Mouse (Mus musculus) intestine, embryonic 16.5 days (tissue): Measurements from ENCODE around the gene Adad2. TPM values are rescaled to one million over a fixed set of nuclear protein-coding genes. Genes with fewer than 3 reads are reported as not detected.

ENCODE experiments used
- ATAC-seq: fragments of 200-750 bp; cut with Nextera tagmentation; 2 replicates; pipeline ENCODE4 v1.8.0; 2017; ENCODE audit warnings: moderate TSS enrichment, moderate library complexity
- H3K27ac ChIP-seq: fragments of 300-500 bp; sonication (generic); 2 replicates; pipeline ENCODE4 v1.5.1; 2014; ENCODE audit warnings: mild to moderate bottlenecking, low read length
- H3K27me3 ChIP-seq: fragments of 300-500 bp; sonication (generic); replicated peaks from 2 replicates; pipeline ENCODE4 v1.6.1; 2014; ENCODE audit warnings: low read length, control low read depth, mixed read lengths; ENCODE audit not compliant: control insufficient read depth, insufficient read depth
- H3K36me3 ChIP-seq: fragments of 300-500 bp; sonication (generic); 2 replicates; pipeline ENCODE4 v1.6.1; 2014; ENCODE audit warnings: low read length, control low read depth; ENCODE audit not compliant: control insufficient read depth, insufficient read depth
- H3K4me1 ChIP-seq: fragments of 300-500 bp; sonication (generic); 2 replicates; pipeline ENCODE4 v1.6.1; 2014; ENCODE audit warnings: low read length, control low read depth, mixed read lengths; ENCODE audit not compliant: control insufficient read depth, insufficient read depth
- H3K4me2 ChIP-seq: fragments of 300-500 bp; sonication (generic); 2 replicates; pipeline ENCODE4 v1.6.1; 2014; ENCODE audit warnings: low read depth, low read length, control low read depth
- H3K4me3 ChIP-seq: fragments of 300-500 bp; sonication (generic); 2 replicates; pipeline ENCODE4 v1.5.1; 2014; ENCODE audit warnings: mild to moderate bottlenecking, low read length
- H3K9ac ChIP-seq: fragments of 300-500 bp; sonication (generic); 2 replicates; pipeline ENCODE4 v1.6.1; 2014; ENCODE audit warnings: low read depth, low read length
- H3K9me3 ChIP-seq: fragments of 300-500 bp; sonication (generic); 2 replicates; pipeline ENCODE4 v1.6.1; 2016; ENCODE audit warnings: low read length, control low read depth; ENCODE audit not compliant: control insufficient read depth
- WGBS: fragments of 180-500 bp; shearing (Covaris S2); extraction: QIAGEN DNeasy Blood & Tissue Kit; methylation state at CpG from one replicate; pipeline ENCODE4 v1.1.7; 2014; 5-methylcytosine and 5-hydroxymethylcytosine counted together
- polyA plus RNA-seq: library from polyadenylated mRNA; unstranded; fragments of >200 nt; fragmentation: Nextera tagmentation; extraction: Ambion mirVana; gene quantifications from 2 replicates; pipeline ENCODE4 v1.2.1, GENCODE M21; 2015

Adad2 gene
- polyA plus RNA-seq, 1 experiment from 2014 or later = 0.09 TPM

GRCm38 (mm10) chr8:119575366-119575726 is 37.2 kb upstream of the Adad2 start:
- Histone ChIP-seq H3K4me2 (peak overlapping the region; percentile 98), H3K27me3 (0 out of 2 replicates have a peak, but pooled peaks cover 4% of the 10 kb centered on the region), H3K4me1 (peaks cover 30% of the 10 kb centered on the region), H3K9me3 (no peaks in the 10 kb centered on the region), H3K9ac (peak overlapping the region; percentile 84), H3K36me3 (no peaks in the 10 kb centered on the region), H3K4me3 (peak overlapping the region; percentile 80), H3K27ac (no peak overlapping the region)
- WGBS = 2% methylated on average over 16 of the region's 16 CpGs
- ATAC-seq = peak; percentile 16

- H3K9ac ChIP-seq = 0 out of 2 replicates have a peak overlapping the region, but pooled peaks have one; percentile 40
- 0 out of 2 replicates have a peak, but pooled peaks cover 4% of the 10 kb centered on the region for H3K27me3 ChIP-seq
- ATAC-seq = no peak
- H3K4me2 ChIP-seq = no peak overlapping the region
- H3K4me3 ChIP-seq = no peak overlapping the region
- H3K4me1 ChIP-seq = peaks cover 22% of the 10 kb centered on the region
- H3K27ac ChIP-seq = peak overlapping the region; percentile 77
- WGBS = 32% methylated on average over 13 of the region's 13 CpGs
- no peaks in the 10 kb centered on the region for H3K36me3 ChIP-seq
- no peaks in the 10 kb centered on the region for H3K9me3 ChIP-seq
Measured at GRCm38 (mm10) chr8:119579096-119579495, 33.5 kb upstream of the Adad2 start.

- no peaks in the 10 kb centered on the region for H3K9me3 ChIP-seq
- no peaks in the 10 kb centered on the region for H3K36me3 ChIP-seq
- ATAC-seq = peak; percentile 66
- no peak overlapping the region for H3K9ac ChIP-seq
- H3K27me3 ChIP-seq = 0 out of 2 replicates have a peak, but pooled peaks cover 4% of the 10 kb centered on the region
- peak overlapping the region; percentile 50 for H3K27ac ChIP-seq
- WGBS = 50% methylated on average over 5 of the region's 5 CpGs
- no peak overlapping the region for H3K4me2 ChIP-seq
- H3K4me3 ChIP-seq = no peak overlapping the region
- peaks cover 19% of the 10 kb centered on the region for H3K4me1 ChIP-seq
Measured at GRCm38 (mm10) chr8:119580441-119581161, 31.9 kb upstream of the Adad2 start.

- H3K4me1 ChIP-seq = peaks cover 4% of the 10 kb centered on the region; the same call in 1 of the 2 replicates
- peak overlapping the region; percentile 37 for H3K4me3 ChIP-seq
- peak overlapping the region; percentile 50 for H3K4me2 ChIP-seq
- H3K27me3 ChIP-seq = no peaks in the 10 kb centered on the region
- 25% methylated on average over 24 of the region's 24 CpGs for WGBS
- peak overlapping the region; percentile 43 for H3K9ac ChIP-seq
- H3K9me3 ChIP-seq = no peaks in the 10 kb centered on the region
- no peaks in the 10 kb centered on the region for H3K36me3 ChIP-seq
- peak; percentile 29; the same call in 1 of the 2 replicates for ATAC-seq
- no peak overlapping the region for H3K27ac ChIP-seq
Measured at GRCm38 (mm10) chr8:119585901-119586300, 26.6 kb upstream of the Adad2 start.

- Histone ChIP-seq H3K9me3 (no peaks in the 10 kb centered on the region), H3K27me3 (no peaks in the 10 kb centered on the region), H3K27ac (no peak overlapping the region), H3K36me3 (no peaks in the 10 kb centered on the region), H3K9ac (no peak overlapping the region), H3K4me3 (no peak overlapping the region), H3K4me2 (no peak overlapping the region), H3K4me1 (peaks cover 7% of the 10 kb centered on the region; the same call in 1 of the 2 replicates)
- ATAC-seq = no peak
- WGBS = 64% methylated on average over 4 of the region's 4 CpGs
Measured at GRCm38 (mm10) chr8:119588321-119588720, 24.2 kb upstream of the Adad2 start.

GRCm38 (mm10) chr8:119588844-119589243 is 23.7 kb upstream of the Adad2 start:
- Histone ChIP-seq H3K4me1 (peaks cover 7% of the 10 kb centered on the region; the same call in 1 of the 2 replicates), H3K27ac (no peak overlapping the region), H3K4me3 (no peak overlapping the region), H3K4me2 (no peak overlapping the region), H3K36me3 (no peaks in the 10 kb centered on the region), H3K9me3 (no peaks in the 10 kb centered on the region), H3K27me3 (no peaks in the 10 kb centered on the region), H3K9ac (no peak overlapping the region)
- WGBS = 35% methylated on average over 10 of the region's 10 CpGs
- no peak for ATAC-seq

- Histone ChIP-seq H3K27ac (peak overlapping the region; percentile 79), H3K9me3 (no peaks in the 10 kb centered on the region), H3K27me3 (no peaks in the 10 kb centered on the region), H3K4me1 (peaks cover 9% of the 10 kb centered on the region; the same call in 1 of the 2 replicates), H3K9ac (no peak overlapping the region; the same call in 1 of the 2 replicates), H3K36me3 (no peaks in the 10 kb centered on the region), H3K4me2 (no peak overlapping the region), H3K4me3 (no peak overlapping the region)
- peak; percentile 90 for ATAC-seq
- WGBS = 60% methylated on average over 14 of the region's 14 CpGs
Measured at GRCm38 (mm10) chr8:119590348-119590747, 22.2 kb upstream of the Adad2 start.

GRCm38 (mm10) chr8:119591456-119591855 is 21.1 kb upstream of the Adad2 start:
- Histone ChIP-seq H3K4me1 (peaks cover 11% of the 10 kb centered on the region), H3K36me3 (no peaks in the 10 kb centered on the region), H3K4me2 (no peak overlapping the region), H3K4me3 (no peak overlapping the region), H3K9me3 (no peaks in the 10 kb centered on the region), H3K9ac (no peak overlapping the region), H3K27ac (peak overlapping the region; percentile 17), H3K27me3 (no peaks in the 10 kb centered on the region)
- 78% methylated on average over 7 of the region's 7 CpGs for WGBS
- peak; percentile 12; the same call in 1 of the 2 replicates for ATAC-seq

- H3K9ac ChIP-seq = peak overlapping the region; percentile 83
- peak overlapping the region; percentile 71 for H3K4me3 ChIP-seq
Measured at GRCm38 (mm10) chr8:119603771-119604170, 8.8 kb upstream of the Adad2 start.

More at GRCm38 (mm10) chr8:119603771-119604170, 8.8 kb upstream of the Adad2 start:
- Histone ChIP-seq H3K4me2 (peak overlapping the region; percentile 81), H3K9me3 (0 out of 2 replicates have a peak, but pooled peaks cover under 1% of the 10 kb centered on the region), H3K36me3 (peaks cover 15% of the 10 kb centered on the region; the same call in 1 of the 2 replicates), H3K27ac (no peak overlapping the region), H3K27me3 (no peaks in the 10 kb centered on the region), H3K4me1 (peaks cover 11% of the 10 kb centered on the region)
- ATAC-seq = no peak
- 92% methylated on average over 4 of the region's 4 CpGs for WGBS
